Mouse (Mus musculus) induced T-regulatory cell, adult 2 months (primary cell): Measurements from ENCODE around the gene Cd163.
"Not testable (repeated sequence)": the region's sequence is repeated elsewhere in the genome, so short reads cannot be mapped to it uniquely, and the experiment has no call there.

Source experiments
- DNase-seq: peaks from one replicate; pipeline ENCODE4 v3.0.0-alpha.2; 2012; ENCODE audit warnings: low read depth

Gene Cd163

GRCm38 (mm10) chr6:124304356-124304755, at the start of gene Cd163:
Cd163 (plus strand) TSS chr6:124304656.
- no peak for DNase-seq

GRCm38 (mm10) chr6:124255721-124256470, 48.6 kb upstream of the Cd163 start:
- no peak for DNase-seq

- peak; percentile 65 for DNase-seq
Measured at GRCm38 (mm10) chr6:124260198-124260931, 44.1 kb upstream of the Cd163 start.

GRCm38 (mm10) chr6:124262696-124263095, 41.8 kb upstream of the Cd163 start:
- DNase-seq: peak; percentile 82

GRCm38 (mm10) chr6:124273231-124273880, 31.1 kb upstream of the Cd163 start:
- DNase-seq: no peak

- DNase-seq: no peak
Measured at GRCm38 (mm10) chr6:124277641-124278040, 26.8 kb upstream of the Cd163 start.

- no peak for DNase-seq
Measured at GRCm38 (mm10) chr6:124278291-124278690, 26.2 kb upstream of the Cd163 start.

GRCm38 (mm10) chr6:124282731-124283130, 21.7 kb upstream of the Cd163 start:
- DNase-seq: no peak

GRCm38 (mm10) chr6:124297378-124297777, 7.1 kb upstream of the Cd163 start:
- not testable (repeated sequence) for DNase-seq

GRCm38 (mm10) chr6:124301447-124302192, 2.8 kb upstream of the Cd163 start:
- no peak for DNase-seq

GRCm38 (mm10) chr6:124308935-124309334, 4.5 kb downstream of the Cd163 start:
- DNase-seq: no peak

GRCm38 (mm10) chr6:124312292-124312691, 7.8 kb downstream of the Cd163 start:
- DNase-seq: no peak

- DNase-seq: no peak
Measured at GRCm38 (mm10) chr6:124320371-124320770, 15.9 kb downstream of the Cd163 start.

GRCm38 (mm10) chr6:124321481-124322475, 17.3 kb downstream of the Cd163 start:
- DNase-seq: peak; percentile 6

GRCm38 (mm10) chr6:124328394-124328991, 24.0 kb downstream of the Cd163 start:
- no peak for DNase-seq

GRCm38 (mm10) chr6:124329622-124330021, 25.2 kb downstream of the Cd163 start:
- DNase-seq: peak; percentile 37

GRCm38 (mm10) chr6:124345096-124345495, 40.6 kb downstream of the Cd163 start:
- no peak for DNase-seq

- peak; percentile 7 for DNase-seq
Measured at GRCm38 (mm10) chr6:124346613-124347012, 42.2 kb downstream of the Cd163 start.

GRCm38 (mm10) chr6:124353246-124353645, 48.8 kb downstream of the Cd163 start:
- no peak for DNase-seq

- no peak for DNase-seq
Measured at GRCm38 (mm10) chr6:124358953-124359352, 54.5 kb downstream of the Cd163 start.
